Mouse (Mus musculus) hindlimb bud, embryonic 11.5 days (tissue): ENCODE results near the gene Saysd1.

Experiments
- DNase-seq: peaks from one replicate; pipeline ENCODE4 v3.0.0-alpha.2; 2012; ENCODE audit warnings: low read depth, low spot score; ENCODE audit errors: extremely low spot score

The Saysd1 gene

DNA sequence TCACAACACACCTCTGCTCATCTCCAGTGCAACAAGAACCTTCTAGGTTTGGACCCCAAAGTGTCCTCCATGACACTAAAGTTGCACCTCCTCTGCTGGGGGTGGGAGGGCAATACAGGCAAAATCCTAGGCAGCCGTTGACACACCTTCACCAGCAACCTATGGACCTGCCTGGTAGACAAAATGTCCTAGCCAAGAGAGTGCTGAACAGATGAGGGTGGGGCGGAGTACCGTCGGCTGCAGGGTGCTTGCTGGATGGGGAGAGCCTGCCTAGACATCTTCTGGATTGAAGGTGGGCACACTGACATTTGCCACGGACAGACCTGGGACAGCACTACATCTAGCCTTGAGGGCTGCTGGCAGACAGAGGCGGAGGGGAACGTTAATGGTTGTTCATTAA, 26.1 kb upstream of the Saysd1 start:
- DNase-seq, result no peak

DNA sequence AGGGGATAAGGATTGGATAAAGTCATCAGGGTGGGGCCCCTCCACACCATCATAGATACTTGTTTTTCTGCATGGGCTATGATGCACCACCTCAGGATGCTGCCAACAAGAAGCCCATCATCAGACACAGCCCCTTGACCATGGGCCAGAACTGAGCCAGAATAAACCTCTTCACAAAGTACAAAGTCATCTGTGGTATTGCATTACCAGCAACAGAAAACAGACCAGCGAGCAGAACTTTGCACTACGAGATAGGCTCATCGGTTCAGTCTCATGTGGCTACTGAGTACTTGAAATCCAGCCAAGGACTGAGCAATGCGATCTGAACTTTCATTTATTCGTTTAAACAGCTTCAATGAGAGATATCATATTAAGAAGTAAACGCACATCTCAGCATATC, 24.4 kb upstream of the Saysd1 start:
- no peak for DNase-seq

- no peak for DNase-seq
Measured at GRCm38 (mm10) chr14:20158727-20159681, 20.7 kb upstream of the Saysd1 start.

- DNase-seq, result no peak
Measured at GRCm38 (mm10) chr14:20157595-20157994, 19.3 kb upstream of the Saysd1 start.

- DNase-seq, result no peak
Measured at GRCm38 (mm10) chr14:20155718-20156117, 17.4 kb upstream of the Saysd1 start.

GRCm38 (mm10) chr14:20154937-20155336, 16.6 kb upstream of the Saysd1 start:
- DNase-seq, result no peak

DNA sequence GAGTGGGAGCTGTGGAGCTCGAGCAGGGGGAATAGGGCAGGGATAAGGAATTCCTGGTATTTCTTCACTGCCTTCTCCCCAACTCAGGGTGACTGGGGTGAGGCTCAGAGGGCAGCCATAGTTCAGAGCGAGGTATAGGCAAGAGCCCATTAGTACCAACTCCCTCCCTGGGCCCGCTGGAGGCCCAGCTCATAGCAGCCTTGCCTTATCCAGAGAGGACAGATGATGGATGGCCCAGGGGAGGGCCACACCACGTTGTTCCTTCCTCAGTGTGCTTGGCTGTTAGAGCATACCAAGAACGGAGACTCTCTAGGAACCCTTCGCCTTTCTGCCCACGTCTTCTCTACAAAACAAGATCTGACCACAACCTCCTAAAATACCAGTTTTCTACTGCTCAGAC, 15.9 kb upstream of the Saysd1 start:
- DNase-seq, result no peak

- no peak for DNase-seq
Measured at GRCm38 (mm10) chr14:20149127-20150080, 11.1 kb upstream of the Saysd1 start.

GRCm38 (mm10) chr14:20148514-20148913, 10.2 kb upstream of the Saysd1 start:
- DNase-seq, result no peak

DNA sequence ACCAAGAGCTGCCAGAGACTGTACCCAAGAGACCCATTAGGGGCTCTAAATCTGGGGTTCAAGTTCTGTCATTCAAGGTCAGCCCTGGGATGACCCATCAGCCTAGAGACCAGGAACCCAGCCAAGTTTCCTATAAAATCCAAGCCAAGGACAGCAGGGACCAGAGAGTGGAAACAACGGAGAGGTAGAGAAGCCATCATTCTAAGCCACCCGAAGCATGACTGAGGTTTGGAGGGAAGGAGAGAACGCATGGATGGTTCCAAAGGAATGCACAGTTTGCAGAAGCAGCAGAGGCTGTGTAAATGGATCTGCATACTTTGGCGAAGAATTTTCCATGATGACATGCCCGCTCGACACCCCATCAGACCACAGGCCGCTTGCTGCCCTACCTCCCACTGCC, 9.5 kb upstream of the Saysd1 start:
- no peak for DNase-seq

DNA sequence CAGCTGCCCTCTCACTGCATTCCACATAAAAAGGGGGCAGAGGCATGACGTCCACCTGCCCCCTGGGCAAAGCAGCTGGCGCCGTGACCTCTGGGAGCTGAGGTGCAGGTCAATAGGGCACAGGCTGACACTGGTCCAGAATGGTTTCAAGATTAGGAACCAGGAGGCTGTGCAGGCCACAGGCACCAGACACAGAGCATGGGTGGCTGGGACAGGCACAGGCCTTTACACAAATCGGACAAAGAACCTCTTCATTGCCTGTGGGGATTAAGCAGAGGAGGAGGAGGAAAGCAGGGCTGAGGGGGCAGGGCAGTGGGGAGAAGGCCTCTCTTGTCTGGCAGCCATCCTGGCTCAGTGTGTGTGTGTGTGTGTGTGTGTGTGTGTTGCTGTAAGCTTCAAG, 5.8 kb upstream of the Saysd1 start:
- no peak for DNase-seq

DNA sequence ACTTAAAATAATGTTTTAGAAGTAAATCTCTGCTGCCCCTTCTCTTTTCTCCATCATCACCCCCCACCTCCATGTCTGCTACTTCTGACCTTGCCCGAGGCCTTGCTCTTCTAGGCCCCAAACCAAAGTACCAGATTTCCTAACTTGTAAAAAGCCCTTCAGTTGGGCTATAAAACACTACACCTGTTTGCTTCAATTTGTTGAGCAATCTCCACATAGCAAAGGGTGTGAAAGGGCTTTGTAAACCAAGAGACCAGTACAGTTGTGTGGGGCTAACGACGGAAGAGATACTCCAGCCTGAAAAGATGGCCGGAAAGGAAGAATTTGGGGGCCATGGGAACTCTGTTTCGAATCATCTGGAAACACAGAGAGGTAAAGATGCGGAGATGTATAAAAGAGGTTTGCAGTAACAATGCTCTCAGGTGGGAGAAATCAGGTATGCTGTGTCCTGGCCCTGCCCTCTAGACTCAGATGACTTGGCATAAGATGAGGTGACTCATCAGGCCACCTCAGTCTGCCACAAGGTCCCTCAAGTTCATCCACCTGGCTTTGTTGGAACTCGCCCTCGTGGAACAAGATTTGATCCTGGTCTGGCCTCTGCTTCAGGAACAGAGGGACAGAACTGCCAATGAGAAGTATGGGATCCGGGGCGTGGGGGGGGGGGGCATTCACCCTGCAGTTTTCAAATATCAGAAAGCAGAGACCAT, 3.2 kb downstream of the Saysd1 start:
- no peak for DNase-seq

- no peak for DNase-seq
Measured at GRCm38 (mm10) chr14:20128162-20128561, 10.2 kb downstream of the Saysd1 start.

DNA sequence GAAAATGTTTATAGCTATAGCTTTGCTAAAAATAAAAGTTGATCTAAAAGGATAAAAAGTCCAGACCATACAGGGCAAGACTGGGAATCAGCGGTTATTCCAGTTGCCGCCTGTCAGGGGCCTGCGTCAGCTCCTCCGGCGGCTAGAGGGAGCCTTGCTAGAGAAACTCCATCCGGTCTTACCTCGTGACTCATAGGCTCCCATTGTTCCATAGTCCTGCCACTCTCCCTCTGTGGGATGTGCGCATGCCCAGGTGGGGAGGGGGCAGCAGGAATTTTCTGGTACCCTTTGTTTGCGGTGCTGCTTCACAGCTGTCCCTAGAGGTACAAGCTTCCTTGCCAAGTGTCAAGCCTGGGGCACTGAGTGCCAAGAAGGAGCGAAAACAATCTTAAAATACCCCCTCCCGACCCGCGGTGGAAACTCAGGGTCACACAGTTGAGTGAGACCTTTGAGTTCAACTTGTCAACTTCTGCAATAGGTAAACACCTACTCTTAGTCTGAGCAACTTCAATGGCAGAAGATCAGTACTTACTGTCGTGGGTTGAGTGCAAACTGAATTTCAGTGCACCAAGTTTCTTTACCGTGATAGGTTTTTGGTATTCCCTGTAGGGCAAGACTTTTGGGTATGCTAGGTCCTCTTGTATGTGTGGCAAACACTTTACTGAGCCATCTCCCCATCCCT, 10.8 kb downstream of the Saysd1 start:
- no peak for DNase-seq

- DNase-seq, result no peak
Measured at GRCm38 (mm10) chr14:20120868-20121267, 17.5 kb downstream of the Saysd1 start.

DNA sequence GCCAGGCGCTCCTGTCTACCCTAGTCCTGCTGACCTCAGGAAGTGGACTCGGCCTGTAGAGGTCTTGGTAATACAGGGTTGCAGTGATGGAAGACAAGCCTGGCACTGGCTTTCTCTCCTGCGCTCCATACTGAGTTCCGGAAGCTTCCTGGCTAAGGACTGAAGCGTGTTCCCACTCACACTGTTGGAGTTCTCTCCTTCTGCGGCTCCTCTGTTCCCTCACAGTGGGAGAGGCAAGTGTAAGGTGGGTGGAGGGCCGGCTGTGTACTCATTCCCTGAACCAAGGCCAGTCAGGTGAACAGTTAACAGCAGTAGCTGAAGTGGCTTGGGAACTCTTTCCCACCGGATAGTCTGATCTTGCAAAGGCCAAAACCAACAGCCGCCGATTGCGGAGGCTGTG, 18.3 kb downstream of the Saysd1 start:
- no peak for DNase-seq

DNA sequence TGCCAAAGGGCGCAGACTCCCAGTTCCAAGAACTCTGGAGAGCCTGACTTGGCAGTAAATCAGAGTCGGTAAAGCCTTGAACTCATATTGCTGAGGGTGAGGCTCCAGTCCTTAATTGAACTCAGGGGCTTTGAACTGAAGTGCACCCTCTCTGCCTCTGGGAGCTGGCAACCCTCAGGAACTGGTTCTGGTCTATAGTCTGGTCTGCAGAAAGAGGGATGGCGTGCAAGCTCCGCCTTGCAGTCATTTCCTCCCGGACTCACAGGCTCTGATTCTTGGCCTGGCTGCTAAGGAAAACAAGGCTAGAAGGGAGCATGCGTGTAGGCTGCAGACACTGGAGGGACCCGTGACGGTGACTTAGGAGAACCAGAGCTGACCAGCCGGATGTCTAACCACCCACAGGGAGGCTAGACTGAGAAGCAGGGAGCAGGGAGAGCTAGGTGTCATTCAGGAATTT, 22.2 kb downstream of the Saysd1 start:
- DNase-seq, result no peak

GRCm38 (mm10) chr14:20114951-20115350, 23.4 kb downstream of the Saysd1 start:
- DNase-seq, result no peak

- peak; percentile 58 for DNase-seq
Measured at GRCm38 (mm10) chr14:20113964-20114363, 24.4 kb downstream of the Saysd1 start.

DNA sequence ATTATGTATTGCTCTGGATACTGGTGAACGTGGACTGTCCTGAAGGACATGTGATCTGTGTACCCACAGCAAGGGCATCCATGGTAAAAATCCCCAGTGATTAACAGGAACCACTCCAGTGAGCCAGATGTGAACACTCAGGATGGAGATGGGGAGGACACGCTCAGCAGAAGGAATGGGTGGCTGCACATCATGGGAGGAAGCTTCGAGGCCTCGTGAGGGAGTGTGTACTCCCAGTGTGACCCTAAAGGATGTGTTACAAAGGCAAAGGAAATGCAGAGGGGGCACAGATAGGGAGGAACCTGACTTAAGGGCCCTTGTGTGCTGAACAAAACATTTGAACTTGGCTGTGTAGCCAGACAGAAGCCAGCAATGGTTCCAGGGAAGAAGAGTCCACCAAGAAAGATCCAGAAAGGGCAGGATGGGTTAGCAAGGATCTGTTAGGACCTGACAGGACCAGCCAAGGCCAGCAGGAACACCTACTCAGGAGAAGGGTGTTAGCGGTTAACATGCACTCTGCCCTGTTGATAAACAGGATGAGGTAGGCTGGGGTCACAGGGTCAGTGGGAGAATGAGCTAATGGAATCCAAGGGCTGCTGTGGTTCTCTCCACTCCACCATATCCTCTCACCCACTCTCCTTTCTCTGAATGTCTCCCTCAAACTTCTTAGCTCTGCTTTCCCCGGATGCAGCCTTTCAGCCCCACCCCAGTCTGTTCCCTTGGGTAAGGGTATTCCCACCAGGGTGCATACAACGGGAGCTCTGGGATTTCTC, 25.0 kb downstream of the Saysd1 start:
- DNase-seq, result no peak
